Mouse (Mus musculus): Measurements from ENCODE around the gene Etl4. TPM values are rescaled to one million over a fixed set of nuclear protein-coding genes. Genes with fewer than 3 reads are reported as not detected.

Gene Etl4
- polyA plus RNA-seq, 1 experiment: not detected

GRCm38 (mm10) chr2:20689389-20689788 lies 779.8 kb downstream of the Etl4 start:
- Histone ChIP-seq H3K36me3 (ENCODE audit: control insufficient read depth) (no peaks in the 10 kb centered on the region), H3K4me1 (ENCODE audit: control insufficient read depth) (no peaks in the 10 kb centered on the region), H3K4me3 (replicated peaks) (no peak overlapping the region), H3K9me3 (ENCODE audit: control insufficient read depth, low read length) (no peaks in the 10 kb centered on the region), H3K27me3 (ENCODE audit: control insufficient read depth) (no peaks in the 10 kb centered on the region)
- TF ChIP-seq TAL1 (IDR thresholded peaks at IDR 0.05; ENCODE audit: low read length) (no peak), GATA1 (IDR thresholded peaks at IDR 0.05; ENCODE audit: low read length) (no peak)

- Histone ChIP-seq H3K27me3 (ENCODE audit: control insufficient read depth) (no peaks in the 10 kb centered on the region), H3K36me3 (ENCODE audit: control insufficient read depth) (no peaks in the 10 kb centered on the region), H3K4me1 (ENCODE audit: control insufficient read depth) (no peaks in the 10 kb centered on the region), H3K4me3 (replicated peaks) (no peak overlapping the region), H3K9me3 (ENCODE audit: control insufficient read depth, low read length) (no peaks in the 10 kb centered on the region)
- TF ChIP-seq GATA1 (IDR thresholded peaks at IDR 0.05; ENCODE audit: low read length) (no peak), TAL1 (IDR thresholded peaks at IDR 0.05; ENCODE audit: low read length) (no peak)
These were observed 783.3 kb downstream of the Etl4 start for GRCm38 (mm10) chr2:20692898-20693297.

GRCm38 (mm10) chr2:20693772-20694171 lies 784.2 kb downstream of the Etl4 start:
- no peaks in the 10 kb centered on the region for H3K27me3 ChIP-seq (ENCODE audit: control insufficient read depth)
- H3K4me1 ChIP-seq (ENCODE audit: control insufficient read depth): no peaks in the 10 kb centered on the region
- H3K4me3 ChIP-seq (replicated peaks): no peak overlapping the region
- no peak for TF ChIP-seq GATA1 (IDR thresholded peaks at IDR 0.05; ENCODE audit: low read length)
- H3K9me3 ChIP-seq (ENCODE audit: control insufficient read depth, low read length): no peaks in the 10 kb centered on the region
- no peaks in the 10 kb centered on the region for H3K36me3 ChIP-seq (ENCODE audit: control insufficient read depth)

GRCm38 (mm10) chr2:20697719-20698118 lies 788.1 kb downstream of the Etl4 start:
- Histone ChIP-seq H3K36me3 (ENCODE audit: control insufficient read depth) (no peaks in the 10 kb centered on the region), H3K9me3 (ENCODE audit: control insufficient read depth, low read length) (no peaks in the 10 kb centered on the region), H3K4me1 (ENCODE audit: control insufficient read depth) (no peaks in the 10 kb centered on the region), H3K4me3 (replicated peaks) (no peak overlapping the region), H3K27me3 (ENCODE audit: control insufficient read depth) (no peaks in the 10 kb centered on the region)
- TF ChIP-seq GATA1 (IDR thresholded peaks at IDR 0.05; ENCODE audit: low read length): no peak
- TF ChIP-seq TAL1 (IDR thresholded peaks at IDR 0.05; ENCODE audit: low read length): no peak

GRCm38 (mm10) chr2:20705110-20705509 lies 795.5 kb downstream of the Etl4 start:
- TF ChIP-seq TAL1 (IDR thresholded peaks at IDR 0.05; ENCODE audit: low read length) (no peak), GATA1 (IDR thresholded peaks at IDR 0.05; ENCODE audit: low read length) (no peak)
- H3K4me1 ChIP-seq (ENCODE audit: control insufficient read depth): no peaks in the 10 kb centered on the region
- H3K4me3 ChIP-seq (replicated peaks): no peak overlapping the region
- H3K9me3 ChIP-seq (ENCODE audit: control insufficient read depth, low read length): no peaks in the 10 kb centered on the region
- no peaks in the 10 kb centered on the region for H3K27me3 ChIP-seq (ENCODE audit: control insufficient read depth)
- H3K36me3 ChIP-seq (ENCODE audit: control insufficient read depth): no peaks in the 10 kb centered on the region

GRCm38 (mm10) chr2:20710589-20710988 lies 801.0 kb downstream of the Etl4 start:
- H3K36me3 ChIP-seq (ENCODE audit: control insufficient read depth): no peaks in the 10 kb centered on the region
- H3K4me1 ChIP-seq (ENCODE audit: control insufficient read depth): no peaks in the 10 kb centered on the region
- H3K4me3 ChIP-seq (replicated peaks): no peak overlapping the region
- TF ChIP-seq GATA1 (IDR thresholded peaks at IDR 0.05; ENCODE audit: low read length): no peak
- H3K27me3 ChIP-seq (ENCODE audit: control insufficient read depth): no peaks in the 10 kb centered on the region
- H3K9me3 ChIP-seq (ENCODE audit: control insufficient read depth, low read length): no peaks in the 10 kb centered on the region

GRCm38 (mm10) chr2:20711024-20711423 lies 801.4 kb downstream of the Etl4 start:
- no peaks in the 10 kb centered on the region for H3K36me3 ChIP-seq (ENCODE audit: control insufficient read depth)
- H3K4me1 ChIP-seq (ENCODE audit: control insufficient read depth): no peaks in the 10 kb centered on the region
- TF ChIP-seq TAL1 (IDR thresholded peaks at IDR 0.05; ENCODE audit: low read length) (no peak), GATA1 (IDR thresholded peaks at IDR 0.05; ENCODE audit: low read length) (no peak)
- no peak overlapping the region for H3K4me3 ChIP-seq (replicated peaks)
- no peaks in the 10 kb centered on the region for H3K27me3 ChIP-seq (ENCODE audit: control insufficient read depth)
- H3K9me3 ChIP-seq (ENCODE audit: control insufficient read depth, low read length): no peaks in the 10 kb centered on the region

GRCm38 (mm10) chr2:20719105-20719504 lies 809.5 kb downstream of the Etl4 start:
- TF ChIP-seq GATA1 (IDR thresholded peaks at IDR 0.05; ENCODE audit: low read length): no peak
- no peak for TF ChIP-seq TAL1 (IDR thresholded peaks at IDR 0.05; ENCODE audit: low read length)
- no peaks in the 10 kb centered on the region for H3K9me3 ChIP-seq (ENCODE audit: control insufficient read depth, low read length)
- H3K36me3 ChIP-seq (ENCODE audit: control insufficient read depth): no peaks in the 10 kb centered on the region
- H3K4me3 ChIP-seq (replicated peaks): no peak overlapping the region
- no peaks in the 10 kb centered on the region for H3K27me3 ChIP-seq (ENCODE audit: control insufficient read depth)
- no peaks in the 10 kb centered on the region for H3K4me1 ChIP-seq (ENCODE audit: control insufficient read depth)

GRCm38 (mm10) chr2:20721098-20721497 lies 811.5 kb downstream of the Etl4 start:
- TF ChIP-seq TAL1 (IDR thresholded peaks at IDR 0.05; ENCODE audit: low read length) (no peak), GATA1 (IDR thresholded peaks at IDR 0.05; ENCODE audit: low read length) (no peak)
- H3K27me3 ChIP-seq (ENCODE audit: control insufficient read depth): no peaks in the 10 kb centered on the region
- H3K4me1 ChIP-seq (ENCODE audit: control insufficient read depth): no peaks in the 10 kb centered on the region
- no peak overlapping the region for H3K4me3 ChIP-seq (replicated peaks)
- H3K36me3 ChIP-seq (ENCODE audit: control insufficient read depth): no peaks in the 10 kb centered on the region
- H3K9me3 ChIP-seq (ENCODE audit: control insufficient read depth, low read length): no peaks in the 10 kb centered on the region

GRCm38 (mm10) chr2:20722165-20722991 lies 812.8 kb downstream of the Etl4 start:
- no peaks in the 10 kb centered on the region for H3K4me1 ChIP-seq (ENCODE audit: control insufficient read depth)
- H3K9me3 ChIP-seq (ENCODE audit: control insufficient read depth, low read length): no peaks in the 10 kb centered on the region
- H3K36me3 ChIP-seq (ENCODE audit: control insufficient read depth): no peaks in the 10 kb centered on the region
- H3K4me3 ChIP-seq (replicated peaks): no peak overlapping the region
- H3K27me3 ChIP-seq (ENCODE audit: control insufficient read depth): no peaks in the 10 kb centered on the region
- TF ChIP-seq TAL1 (IDR thresholded peaks at IDR 0.05; ENCODE audit: low read length) (no peak), GATA1 (IDR thresholded peaks at IDR 0.05; ENCODE audit: low read length) (no peak)

All from erythroblast, embryonic 14.5 days (primary cell).